11 mouse cellular contexts compared by ENCODE assay signal in the genomic region with DNA sequence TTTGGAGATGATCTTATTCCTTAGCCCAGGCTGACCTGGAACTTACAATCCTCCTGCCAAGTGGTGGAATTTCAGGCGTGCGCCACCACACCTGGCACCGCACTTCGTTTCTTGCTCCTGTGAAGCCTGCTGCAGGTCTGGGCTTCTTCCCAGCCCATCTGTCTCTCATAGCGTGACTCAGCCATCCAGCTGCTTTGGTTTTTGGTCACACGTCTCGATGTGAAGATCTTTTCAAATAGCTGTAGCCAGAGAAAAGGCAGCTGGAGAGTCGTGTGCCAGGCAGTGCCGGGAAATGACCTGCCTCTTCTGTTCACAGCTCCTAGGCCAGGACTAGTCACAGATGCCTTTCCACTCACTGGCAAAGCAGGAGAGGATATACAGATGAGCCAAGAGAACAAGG. TPM values are rescaled to one million over a fixed set of nuclear protein-coding genes. Genes with fewer than 3 reads are reported as not detected.
DNase-seq lines count a peak whose midpoint lies in the region; ATAC-seq and TF ChIP-seq lines count a peak whose summit lies in the region.
"Had no signal": no experiment of that assay in that cellular context is flagged by ENCODE, and none has a peak within 500 bp of the region (broad histone marks: within the 10 kb centered on the region; RNA-seq: fewer than 3 reads in every experiment).

No protein-coding gene starts in this region.

- H3K4me3 ChIP-seq in hindbrain, embryonic 11.5 days (ENCODE audit: low read depth, low read length), result no peak overlapping the region
- H3K4me3 ChIP-seq in thymus, adult 2 months (ENCODE audit: control insufficient read depth, insufficient read depth, low read length), result no peak overlapping the region
- H3K4me3 ChIP-seq: erythroblast, embryonic 14.5 days; midbrain, embryonic 12.5 days had no signal

- ATAC-seq in hindbrain, embryonic 11.5 days (ENCODE audit: low FRiP score), result no peak

- H3K27me3 ChIP-seq in hindbrain, embryonic 11.5 days (ENCODE audit: control insufficient read depth, insufficient read depth, low read length), result no peaks in the 10 kb centered on the region
- H3K27me3 ChIP-seq in thymus, adult 2 months (ENCODE audit: control insufficient read depth, insufficient read depth, low read length), result no peaks in the 10 kb centered on the region

- no peaks in the 10 kb centered on the region for H3K9me3 ChIP-seq in hindbrain, embryonic 11.5 days (ENCODE audit: control insufficient read depth, low read length)
- H3K9me3 ChIP-seq: midbrain, embryonic 12.5 days had no signal

- H3K4me1 ChIP-seq in hindbrain, embryonic 11.5 days (replicated peaks; ENCODE audit: control insufficient read depth, insufficient read depth, low read length), result no peaks in the 10 kb centered on the region
- no peaks in the 10 kb centered on the region for H3K4me1 ChIP-seq in thymus, adult 2 months (replicated peaks; ENCODE audit: control insufficient read depth, insufficient read depth, low read length)
- H3K4me1 ChIP-seq: midbrain, embryonic 12.5 days had no signal

- WGBS in hindbrain, embryonic 11.5 days, result 84% methylated on average over 9 of the region's 9 CpGs
- 74% methylated on average over 9 of the region's 9 CpGs for WGBS in thymus, adult 2 months

- H3K27ac ChIP-seq in hindbrain, embryonic 11.5 days (ENCODE audit: low read depth, low read length), result no peak overlapping the region
- no peak overlapping the region for H3K27ac ChIP-seq in thymus, adult 2 months (ENCODE audit: control insufficient read depth, insufficient read depth, low read length)
- H3K27ac ChIP-seq: midbrain, embryonic 12.5 days had no signal

- H3K4me2 ChIP-seq in hindbrain, embryonic 11.5 days (replicated peaks; ENCODE audit: low read depth, low read length), result no peak overlapping the region
- H3K4me2 ChIP-seq: midbrain, embryonic 12.5 days had no signal

- peak; percentile 41 for DNase-seq in layer of hippocampus, adult 18-20 months (ENCODE audit: low spot score in 2 of 2)
- no peak for DNase-seq in layer of hippocampus, postnatal 36 days
- DNase-seq in fibroblast of lung, adult 2 months (ENCODE audit: low read depth), result peak; percentile 95
- DNase-seq in left cerebral cortex, adult 8-10 months (ENCODE audit: low spot score in 2 of 2), result peak; percentile 30 to 86
- DNase-seq in right cerebral cortex, adult 2 months (ENCODE audit: low spot score in 2 of 2), result peak; percentile 69 to 76
- no peak for DNase-seq in kidney, adult 8-10 months
- no peak for DNase-seq in hindbrain, embryonic 11.5 days (ENCODE audit: low spot score)
- no peak for DNase-seq in thymus, adult 2 months
- DNase-seq: thymus, postnatal 4 days had no signal

- TF ChIP-seq CTCF in thymus, adult 2 months (IDR thresholded peaks at IDR 0.05; ENCODE audit: borderline replicate concordance, control insufficient read depth, extremely low read depth, insufficient read depth, low read length, poor library complexity), result no peak

- TF ChIP-seq POLR2A in thymus, adult 2 months (IDR thresholded peaks at IDR 0.05; ENCODE audit: control insufficient read depth, extremely low read depth, insufficient read depth, low read length, poor library complexity), result no peak

- no peaks in the 10 kb centered on the region for H3K36me3 ChIP-seq in hindbrain, embryonic 11.5 days (ENCODE audit: control insufficient read depth, insufficient read depth, low read length)
- H3K36me3 ChIP-seq in thymus, adult 2 months (ENCODE audit: control insufficient read depth, insufficient read depth, low read length), result no peaks in the 10 kb centered on the region
- H3K36me3 ChIP-seq: midbrain, embryonic 12.5 days had no signal

- H3K9ac ChIP-seq in hindbrain, embryonic 11.5 days (ENCODE audit: low read depth, low read length), result no peak overlapping the region
- H3K9ac ChIP-seq: midbrain, embryonic 12.5 days had no signal

RNA-seq across cellular contexts. Expression of a gene that starts 10.7 kb away (rescaled TPM):
- 10 to 100 TPM; 30.4 to 30.9 TPM for total RNA-seq in layer of hippocampus, adult 18-20 months (2021)
- total RNA-seq in layer of hippocampus, postnatal 36 days (2021), result 10 to 100 TPM; 29.6 to 30.1 TPM
- total RNA-seq in left cerebral cortex, adult 8-10 months (2022), result 10 to 100 TPM; 28.2 to 31.5 (median 29.8) TPM
- 25.9 and 29.9 TPM in 2 replicates for polyA plus RNA-seq in hindbrain, embryonic 11.5 days (2014; fragmentation: Nextera tagmentation; extraction: Ambion mirVana)
- 9.5 and 10.7 TPM in 2 replicates for polyA plus RNA-seq in thymus, adult 2 months (2012; rRNA removed)

Comparison
In these comparisons a context has a peak if more than half of its experiments do, and no peak if none do; other contexts are left out.
1. DNase-seq: peak in layer of hippocampus, adult 18-20 months (2 of 2), fibroblast of lung, adult 2 months (single experiment), left cerebral cortex, adult 8-10 months (2 of 2) and right cerebral cortex, adult 2 months (2 of 2); none in layer of hippocampus, postnatal 36 days (0 of 2), kidney, adult 8-10 months (0 of 2), hindbrain, embryonic 11.5 days (single experiment) and thymus, adult 2 months (single experiment).